Mouse (Mus musculus): ENCODE data around the gene Wnt5b.

GRCm38 (mm10) chr6:119458166-119458565, 86.0 kb downstream of the Wnt5b start:
- TF ChIP-seq CTCF (IDR thresholded peaks at IDR 0.05; ENCODE audit: extremely low read depth, insufficient read depth, low read length): no peak
- no peak for TF ChIP-seq POLR2A (IDR thresholded peaks at IDR 0.05; ENCODE audit: extremely low read depth, insufficient read depth, low read length)
